Mouse (Mus musculus) limb, embryonic 13.5 days (tissue): ENCODE results near the gene Wfdc15b. TPM values are rescaled to one million over a fixed set of nuclear protein-coding genes. Genes with fewer than 3 reads are reported as not detected.
"Not testable (repeated sequence)": the region's sequence is repeated elsewhere in the genome, so short reads cannot be mapped to it uniquely, and the experiment has no call there.

Experiments used
- ATAC-seq: fragments of 200-750 bp; cut with Nextera tagmentation; 2 replicates; pipeline ENCODE4 v1.8.0; 2017; ENCODE audit warnings: low read depth, moderate number of reproducible peaks, moderate TSS enrichment; ENCODE audit not compliant: low FRiP score
- H3K27ac ChIP-seq: fragments of 300-500 bp; sonication (generic); 2 replicates; pipeline ENCODE4 v1.5.1; 2015; ENCODE audit warnings: inconsistent platforms, mild to moderate bottlenecking, moderate library complexity
- H3K27me3 ChIP-seq: fragments of 300-500 bp; sonication (generic); 2 replicates; pipeline ENCODE4 v1.6.1; 2015; ENCODE audit warnings: mild to moderate bottlenecking, inconsistent platforms
- H3K36me3 ChIP-seq: fragments of 300-500 bp; sonication (generic); 2 replicates; pipeline ENCODE4 v1.6.1; 2015; ENCODE audit warnings: inconsistent platforms, mild to moderate bottlenecking, moderate library complexity
- H3K4me1 ChIP-seq: fragments of 300-500 bp; sonication (generic); 2 replicates; pipeline ENCODE4 v1.6.1; 2015; ENCODE audit warnings: inconsistent platforms
- H3K4me2 ChIP-seq: fragments of 300-500 bp; sonication (generic); replicated peaks from 2 replicates; pipeline ENCODE4 v1.6.1; 2015; ENCODE audit warnings: inconsistent platforms, mild to moderate bottlenecking, moderate library complexity
- H3K4me3 ChIP-seq: fragments of 300-500 bp; sonication (generic); 2 replicates; pipeline ENCODE4 v1.5.1; 2015; ENCODE audit warnings: moderate library complexity, mild to moderate bottlenecking, inconsistent platforms
- H3K9ac ChIP-seq: fragments of 300-500 bp; sonication (generic); 2 replicates; pipeline ENCODE4 v1.6.1; 2015; ENCODE audit warnings: mild to moderate bottlenecking, inconsistent platforms
- H3K9me3 ChIP-seq: fragments of 300-500 bp; sonication (generic); 2 replicates; pipeline ENCODE4 v1.6.1; 2016; ENCODE audit warnings: inconsistent platforms
- WGBS: fragments of 180-500 bp; shearing (Covaris S2); methylation state at CpG from one replicate; pipeline ENCODE4 v1.1.7; 2015; 5-methylcytosine and 5-hydroxymethylcytosine counted together
- polyA plus RNA-seq: library from polyadenylated mRNA; unstranded; fragments of >200 nt; fragmentation: Nextera tagmentation; extraction: Ambion mirVana; gene quantifications from 2 replicates; pipeline ENCODE4 v1.2.1, GENCODE M21; 2015

Gene Wfdc15b
- not detected in 2 replicates for polyA plus RNA-seq

DNA sequence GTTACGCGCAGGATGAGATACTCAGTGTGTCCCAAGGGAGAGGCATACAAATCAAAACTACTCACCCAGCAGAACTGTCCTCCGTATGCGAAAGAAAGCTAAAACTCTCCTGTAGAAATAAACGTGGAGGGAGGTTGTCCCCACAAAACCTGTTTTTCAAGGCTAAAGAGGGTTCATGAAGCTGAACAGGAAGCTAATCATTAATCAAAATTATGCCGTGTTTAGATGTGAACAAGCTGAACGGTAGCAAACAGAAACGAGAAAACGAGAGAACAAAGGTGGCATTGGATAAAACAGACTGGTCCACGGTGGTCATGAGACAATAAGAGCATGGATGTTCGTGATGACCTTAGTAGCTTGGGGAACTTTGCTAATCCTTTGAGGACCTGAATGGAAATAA is at the start of gene Wfdc15b:
Gene Wfdc15b (minus strand): TSS at position 139 of the 400 bp plus-strand sequence.
- no peak for ATAC-seq
- Histone ChIP-seq H3K36me3 (no peaks in the 10 kb centered on the region), H3K4me2 (no peak within 1 kb of the TSS), H3K27me3 (no peaks in the 10 kb centered on the region), H3K4me1 (no peaks in the 10 kb centered on the region), H3K9ac (no peak within 1 kb of the TSS), H3K9me3 (no peaks in the 10 kb centered on the region), H3K27ac (no peak within 1 kb of the TSS), H3K4me3 (no peak within 1 kb of the TSS)
- WGBS, result 72% methylated on average over 11 of the region's 11 CpGs

DNA sequence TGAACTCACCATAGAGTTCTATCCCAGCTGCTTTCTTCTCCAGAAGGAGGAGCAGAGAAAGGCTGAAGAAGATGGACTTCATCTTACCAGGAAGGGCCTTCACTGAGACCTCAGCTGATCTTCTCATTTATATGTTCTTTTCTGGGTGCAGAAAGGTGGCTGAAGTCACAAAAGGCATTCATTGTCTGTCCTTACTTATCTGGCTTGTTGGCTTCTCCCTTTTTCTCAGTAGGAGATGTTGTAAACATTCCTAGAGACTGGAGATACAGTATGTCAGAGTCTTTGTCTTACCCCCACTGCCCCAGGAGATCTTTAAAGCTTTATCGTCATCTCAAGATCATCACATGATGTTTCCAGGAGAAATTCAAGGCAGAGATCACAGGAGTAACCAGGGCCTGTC is 35.1 kb upstream of the Wfdc15b start, which contains the start of gene Svs3b:
Gene Svs3b (minus strand): TSS at position 101 of the 400 bp plus-strand sequence.
- H3K9ac ChIP-seq, H3K27ac ChIP-seq, H3K9me3 ChIP-seq, H3K4me1 ChIP-seq, H3K4me2 ChIP-seq, H3K36me3 ChIP-seq, ATAC-seq, H3K4me3 ChIP-seq: not testable (repeated sequence)
- H3K27me3 ChIP-seq, result peaks cover 13% of the 10 kb centered on the region
- WGBS, result 66% methylated on average over 1 of the region's 1 CpGs

DNA sequence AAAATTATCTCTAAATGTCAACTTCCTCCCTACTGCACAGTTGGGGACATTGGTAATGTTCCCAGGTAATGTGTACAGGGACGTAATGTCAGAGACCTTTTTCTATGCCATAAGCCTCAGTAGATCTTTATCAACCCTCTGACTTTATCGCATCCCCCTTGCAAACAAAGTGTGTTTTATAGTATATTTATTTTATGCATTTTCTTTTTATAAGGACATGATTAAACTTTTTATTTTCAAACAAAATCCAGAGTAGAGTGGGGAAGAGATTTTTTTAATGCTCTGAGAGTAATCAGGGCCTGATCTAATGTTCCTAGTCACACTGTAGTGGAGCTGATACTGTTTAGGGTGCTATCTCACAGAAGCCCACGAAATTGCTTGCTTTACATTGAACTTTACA is 16.9 kb upstream of the Wfdc15b start, which contains the start of gene Svs2:
Gene Svs2 (minus strand): TSS at position 101 of the 400 bp plus-strand sequence.
- Histone ChIP-seq H3K27me3 (no peaks in the 10 kb centered on the region), H3K4me1 (no peaks in the 10 kb centered on the region), H3K9me3 (no peaks in the 10 kb centered on the region), H3K9ac (no peak within 1 kb of the TSS), H3K4me2 (no peak within 1 kb of the TSS), H3K27ac (no peak within 1 kb of the TSS), H3K36me3 (no peaks in the 10 kb centered on the region), H3K4me3 (no peak within 1 kb of the TSS)
- ATAC-seq, result no peak
- WGBS, result 81% methylated on average over 3 of the region's 3 CpGs

DNA sequence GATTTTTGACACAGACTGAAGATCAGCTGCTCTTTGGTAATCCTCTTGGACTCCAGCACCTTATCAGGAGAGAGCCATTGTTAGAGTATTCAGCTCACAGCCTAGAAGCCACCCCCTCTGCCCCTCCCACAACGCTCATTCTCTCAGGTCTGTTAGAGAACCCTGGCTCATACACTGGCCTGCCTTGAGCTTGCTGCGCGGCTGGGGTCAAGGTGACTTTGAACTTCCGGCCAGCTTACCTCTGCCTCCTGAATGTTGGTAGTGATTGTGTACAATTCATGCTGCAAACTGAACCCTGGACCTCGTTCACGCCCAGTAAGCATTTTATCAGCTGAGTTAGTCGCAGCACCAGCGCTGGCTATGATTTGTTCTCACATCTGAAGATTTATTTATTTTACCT is 11.2 kb upstream of the Wfdc15b start:
- Histone ChIP-seq H3K27ac (no peak overlapping the region), H3K4me3 (no peak overlapping the region), H3K9ac (no peak overlapping the region), H3K36me3 (no peaks in the 10 kb centered on the region), H3K27me3 (no peaks in the 10 kb centered on the region), H3K4me1 (no peaks in the 10 kb centered on the region), H3K9me3 (no peaks in the 10 kb centered on the region), H3K4me2 (no peak overlapping the region)
- 89% methylated on average over 8 of the region's 8 CpGs for WGBS
- ATAC-seq, result no peak

DNA sequence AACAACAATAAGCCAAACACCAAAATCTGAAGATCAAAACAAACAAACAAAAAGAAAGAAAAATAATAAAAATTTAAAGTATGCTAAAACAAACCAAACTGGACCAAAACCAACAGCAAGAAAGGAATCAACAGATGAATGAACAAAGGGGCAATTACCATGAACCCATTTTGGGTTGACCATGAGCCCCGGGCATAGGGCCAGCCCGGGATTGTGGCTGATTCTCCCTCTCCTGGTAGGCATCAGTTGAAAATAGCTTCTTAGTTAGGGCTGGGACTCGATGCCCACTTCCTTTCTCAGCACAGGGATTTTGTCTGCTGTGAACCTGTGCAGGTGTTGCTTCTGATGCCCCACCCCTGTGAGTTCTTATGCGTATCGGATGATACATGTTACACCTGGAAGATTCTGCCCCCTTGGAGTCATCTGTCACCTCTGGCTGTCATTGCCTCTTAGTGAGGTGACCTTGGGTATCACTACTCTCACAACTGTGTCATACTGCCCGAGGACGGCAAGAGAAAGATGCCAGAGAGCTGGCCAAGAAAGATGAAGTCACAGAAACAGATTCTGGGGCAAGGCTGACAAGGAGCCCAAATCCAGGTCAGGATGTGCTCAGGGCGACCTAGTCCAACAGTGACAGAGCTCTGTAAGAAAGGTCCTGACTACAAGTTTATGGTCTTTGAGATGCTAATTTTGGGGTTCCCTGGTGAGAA is 7.1 kb upstream of the Wfdc15b start:
- H3K27me3 ChIP-seq, result no peaks in the 10 kb centered on the region
- WGBS, result 81% methylated on average over 8 of the region's 8 CpGs
- H3K27ac ChIP-seq, result no peak overlapping the region

DNA sequence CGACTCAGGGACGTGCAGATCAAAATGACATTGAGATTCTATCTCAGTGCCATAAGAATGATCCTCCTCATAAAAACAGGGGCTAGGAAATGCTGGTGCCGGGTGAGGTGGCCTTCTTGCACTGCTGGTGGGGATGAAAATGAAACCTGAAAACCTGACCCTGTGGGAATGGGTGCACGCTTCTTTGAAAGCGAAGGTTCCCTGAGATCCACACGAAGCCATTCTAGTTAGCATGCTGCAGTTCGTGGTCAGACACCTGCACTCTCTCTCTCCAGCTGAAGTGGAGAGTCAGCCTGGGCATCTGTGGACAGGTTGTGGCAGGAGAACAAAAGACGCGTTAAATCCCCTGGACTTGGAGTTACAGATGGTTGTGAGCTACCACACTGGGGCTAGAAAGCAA is 2.2 kb downstream of the Wfdc15b start:
- no peak for ATAC-seq
- Histone ChIP-seq H3K4me1 (no peaks in the 10 kb centered on the region), H3K4me2 (no peak overlapping the region), H3K9ac (no peak overlapping the region), H3K27me3 (no peaks in the 10 kb centered on the region), H3K27ac (no peak overlapping the region), H3K4me3 (no peak overlapping the region), H3K36me3 (no peaks in the 10 kb centered on the region), H3K9me3 (no peaks in the 10 kb centered on the region)
- 84% methylated on average over 9 of the region's 9 CpGs for WGBS

More for the DNA sequence above, 7.1 kb upstream of the Wfdc15b start:
- no peak for ATAC-seq
- Histone ChIP-seq H3K9ac (no peak overlapping the region), H3K4me3 (no peak overlapping the region), H3K4me1 (no peaks in the 10 kb centered on the region), H3K36me3 (no peaks in the 10 kb centered on the region), H3K9me3 (no peaks in the 10 kb centered on the region), H3K4me2 (no peak overlapping the region)

DNA sequence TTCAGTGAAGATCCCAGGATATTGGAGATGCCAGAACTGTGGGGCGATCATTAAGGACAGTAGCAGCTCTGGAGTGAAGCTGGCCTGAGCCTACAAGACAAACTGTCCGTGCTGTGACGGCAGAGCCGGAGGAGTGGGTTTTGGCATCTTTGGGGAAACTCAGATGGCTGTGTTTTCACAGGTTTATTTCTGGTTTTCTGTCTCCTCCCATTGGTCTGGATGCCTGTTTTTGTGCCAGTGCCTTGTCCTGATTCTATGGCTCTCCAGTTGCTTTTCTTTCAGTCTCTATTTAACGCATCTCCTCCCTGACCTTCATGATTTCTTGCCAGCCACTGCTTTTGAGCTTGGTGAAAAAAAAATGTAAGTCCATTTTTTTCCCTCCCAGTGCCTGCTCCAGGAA is 8.7 kb downstream of the Wfdc15b start:
- Histone ChIP-seq H3K4me2 (no peak overlapping the region), H3K36me3 (no peaks in the 10 kb centered on the region), H3K27me3 (no peaks in the 10 kb centered on the region), H3K9ac (no peak overlapping the region), H3K27ac (no peak overlapping the region), H3K9me3 (0 out of 2 replicates have a peak, but pooled peaks cover 3% of the 10 kb centered on the region), H3K4me1 (no peaks in the 10 kb centered on the region), H3K4me3 (no peak overlapping the region)
- no peak for ATAC-seq
- WGBS, result 84% methylated on average over 5 of the region's 5 CpGs

DNA sequence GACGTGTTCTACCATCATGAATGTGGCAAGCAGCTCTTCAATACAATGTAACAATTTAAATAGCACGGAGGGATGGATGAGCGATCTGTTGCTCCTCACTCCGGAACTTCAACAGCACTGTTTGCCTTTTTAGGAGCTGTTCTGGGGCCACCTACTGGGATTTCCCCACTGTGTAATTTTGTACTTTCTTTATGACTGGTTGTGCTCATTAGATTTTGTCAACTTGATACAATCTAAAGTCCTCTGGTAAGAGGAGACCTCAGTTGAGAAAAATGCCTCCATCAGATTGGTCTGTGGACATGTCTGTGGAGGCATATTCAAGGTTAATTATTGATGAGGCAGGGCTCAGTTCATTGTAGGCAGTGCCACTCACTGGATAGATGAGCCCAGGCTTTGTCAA is 10.6 kb downstream of the Wfdc15b start:
- no peak overlapping the region for H3K4me3 ChIP-seq
- H3K4me2 ChIP-seq, result no peak overlapping the region
- WGBS, result 86% methylated on average over 4 of the region's 4 CpGs
- no peaks in the 10 kb centered on the region for H3K27me3 ChIP-seq
- H3K9me3 ChIP-seq, result 0 out of 2 replicates have a peak, but pooled peaks cover 3% of the 10 kb centered on the region
- ATAC-seq, result no peak
- H3K9ac ChIP-seq, result no peak overlapping the region
- no peaks in the 10 kb centered on the region for H3K36me3 ChIP-seq
- no peak overlapping the region for H3K27ac ChIP-seq
- H3K4me1 ChIP-seq, result no peaks in the 10 kb centered on the region

DNA sequence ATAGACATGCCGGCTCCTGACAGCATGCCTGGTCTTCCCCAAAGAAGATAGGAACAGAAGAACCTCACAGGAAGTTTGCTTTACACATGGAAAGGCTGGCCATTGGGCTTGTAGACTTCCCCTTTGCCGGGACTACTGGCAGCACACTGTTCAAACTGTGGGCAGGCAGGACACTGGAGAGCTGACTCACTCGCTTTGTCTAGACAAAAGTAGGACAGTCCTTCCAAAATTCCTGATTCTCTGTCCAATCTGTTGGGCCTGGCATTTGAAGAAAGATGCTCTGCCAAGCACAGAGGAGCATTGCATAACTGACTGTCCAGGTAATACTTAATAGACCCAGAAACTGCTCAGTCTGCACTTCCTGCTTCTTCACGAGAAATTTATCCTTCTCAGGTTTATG is 14.8 kb downstream of the Wfdc15b start:
- H3K4me1 ChIP-seq, result no peaks in the 10 kb centered on the region
- no peak overlapping the region for H3K4me3 ChIP-seq
- H3K9me3 ChIP-seq, result 0 out of 2 replicates have a peak, but pooled peaks cover 3% of the 10 kb centered on the region
- H3K27ac ChIP-seq, result no peak overlapping the region
- no peak for ATAC-seq
- no peaks in the 10 kb centered on the region for H3K27me3 ChIP-seq
- no peak overlapping the region for H3K4me2 ChIP-seq
- H3K9ac ChIP-seq, result no peak overlapping the region
- H3K36me3 ChIP-seq, result no peaks in the 10 kb centered on the region
- 80% methylated on average over 4 of the region's 4 CpGs for WGBS

DNA sequence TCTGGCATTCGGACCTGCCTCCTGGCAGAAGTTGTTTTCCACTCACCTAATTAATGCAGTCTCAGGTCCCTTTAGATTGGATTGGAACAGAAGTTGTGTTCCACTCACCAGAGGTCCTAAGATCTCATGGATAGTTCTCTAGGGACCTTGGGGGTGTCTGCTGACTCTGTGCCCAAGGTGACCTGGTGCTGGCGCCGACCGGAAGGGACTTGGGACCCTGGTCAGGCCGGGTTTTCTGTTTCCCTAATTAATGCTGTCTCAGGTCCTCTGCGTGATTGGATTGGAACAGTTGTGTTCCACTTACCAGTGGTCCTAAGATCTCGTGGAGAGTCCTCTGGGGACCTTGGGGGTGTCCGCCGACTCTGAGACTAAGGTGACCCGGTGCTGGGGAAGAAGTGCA is 15.4 kb downstream of the Wfdc15b start:
- 88% methylated on average over 10 of the region's 10 CpGs for WGBS
- not testable (repeated sequence) for H3K27me3 ChIP-seq, ATAC-seq, H3K4me2 ChIP-seq, H3K9ac ChIP-seq, H3K27ac ChIP-seq, H3K4me1 ChIP-seq, H3K4me3 ChIP-seq, H3K9me3 ChIP-seq, H3K36me3 ChIP-seq

DNA sequence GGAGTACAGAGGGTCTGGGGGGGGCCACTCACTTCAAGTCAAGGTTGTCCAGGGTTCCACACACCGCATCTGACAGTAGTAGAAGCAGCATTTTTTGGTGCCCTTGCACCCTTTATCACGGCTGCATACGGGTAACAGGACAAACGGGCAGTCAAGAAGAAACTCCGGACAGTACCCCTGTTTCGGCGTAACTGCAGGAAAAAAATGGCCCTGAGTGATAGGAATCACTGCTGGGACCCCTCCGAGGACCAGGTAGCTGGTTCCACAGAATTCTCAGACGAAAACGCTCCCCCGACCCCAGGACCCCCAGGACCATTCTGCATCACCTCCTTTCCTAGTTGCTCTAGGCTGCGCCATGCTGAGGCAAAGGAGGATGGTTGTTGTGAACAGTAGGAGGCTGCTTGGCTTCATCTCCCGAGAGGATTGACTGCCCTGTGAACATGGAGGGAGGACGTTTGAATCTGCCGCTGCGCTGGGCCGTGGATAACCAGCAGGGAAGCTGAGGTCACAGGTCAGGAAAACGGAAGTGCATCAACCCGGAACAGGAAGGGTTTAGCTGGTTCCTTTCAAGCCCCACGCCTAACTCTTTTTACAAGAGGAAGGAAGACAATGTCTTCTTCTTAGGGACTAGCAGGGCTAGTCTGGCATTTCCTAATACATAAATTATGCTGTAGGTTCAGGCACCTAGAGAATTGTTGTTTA is 21.7 kb downstream of the Wfdc15b start, which contains the start of gene Wfdc15a:
Gene Wfdc15a (minus strand): TSS at position 505 of the 702 bp plus-strand sequence.
- WGBS, result 84% methylated on average over 20 of the region's 20 CpGs

DNA sequence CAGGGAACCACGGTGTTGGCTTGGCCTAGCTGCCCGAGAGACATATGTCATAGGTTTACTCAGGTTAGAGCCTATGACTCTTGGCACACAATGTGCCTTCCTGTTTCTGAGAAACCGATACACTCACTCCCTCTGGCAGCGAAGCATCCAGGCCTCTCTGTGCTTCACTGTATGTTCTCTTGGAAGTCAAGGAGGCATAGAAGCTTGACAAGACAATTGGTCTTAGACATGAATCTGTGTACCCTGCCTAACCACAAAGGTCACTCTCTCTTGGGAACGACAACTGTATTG is 24.8 kb downstream of the Wfdc15b start:
- ATAC-seq, result no peak

More for the DNA sequence above, 21.7 kb downstream of the Wfdc15b start, which contains the start of gene Wfdc15a:
- Histone ChIP-seq H3K36me3 (no peaks in the 10 kb centered on the region), H3K27ac (no peak within 1 kb of the TSS), H3K27me3 (no peaks in the 10 kb centered on the region), H3K9ac (no peak within 1 kb of the TSS), H3K4me3 (no peak within 1 kb of the TSS), H3K9me3 (no peaks in the 10 kb centered on the region), H3K4me1 (no peaks in the 10 kb centered on the region), H3K4me2 (no peak within 1 kb of the TSS)
- no peak for ATAC-seq

More for the DNA sequence above, 24.8 kb downstream of the Wfdc15b start:
- no peak overlapping the region for H3K27ac ChIP-seq
- no peak overlapping the region for H3K4me3 ChIP-seq
- no peaks in the 10 kb centered on the region for H3K36me3 ChIP-seq
- no peak overlapping the region for H3K9ac ChIP-seq
- WGBS, result 86% methylated on average over 5 of the region's 5 CpGs
- no peak overlapping the region for H3K4me2 ChIP-seq
- no peaks in the 10 kb centered on the region for H3K4me1 ChIP-seq
- H3K9me3 ChIP-seq, result no peaks in the 10 kb centered on the region
- H3K27me3 ChIP-seq, result no peaks in the 10 kb centered on the region
